Mouse (Mus musculus) gastrocnemius, adult 18-20 months (tissue): Measurements from ENCODE around the gene Slc7a14. TPM values are rescaled to one million over a fixed set of nuclear protein-coding genes. Genes with fewer than 3 reads are reported as not detected.

Experiments
- DNase-seq: peaks from one replicate; pipeline ENCODE4 v3.0.0; 2021; ENCODE audit warnings: low spot score
- total RNA-seq, 2 experiments: library from RNA; stranded (reverse); gene quantifications; 2 replicates each; pipeline ENCODE4 v1.2.3; 2021

Slc7a14 gene
- total RNA-seq, 2 experiments from 2014 or later, result 0.02 TPM; not detected in 1

DNA sequence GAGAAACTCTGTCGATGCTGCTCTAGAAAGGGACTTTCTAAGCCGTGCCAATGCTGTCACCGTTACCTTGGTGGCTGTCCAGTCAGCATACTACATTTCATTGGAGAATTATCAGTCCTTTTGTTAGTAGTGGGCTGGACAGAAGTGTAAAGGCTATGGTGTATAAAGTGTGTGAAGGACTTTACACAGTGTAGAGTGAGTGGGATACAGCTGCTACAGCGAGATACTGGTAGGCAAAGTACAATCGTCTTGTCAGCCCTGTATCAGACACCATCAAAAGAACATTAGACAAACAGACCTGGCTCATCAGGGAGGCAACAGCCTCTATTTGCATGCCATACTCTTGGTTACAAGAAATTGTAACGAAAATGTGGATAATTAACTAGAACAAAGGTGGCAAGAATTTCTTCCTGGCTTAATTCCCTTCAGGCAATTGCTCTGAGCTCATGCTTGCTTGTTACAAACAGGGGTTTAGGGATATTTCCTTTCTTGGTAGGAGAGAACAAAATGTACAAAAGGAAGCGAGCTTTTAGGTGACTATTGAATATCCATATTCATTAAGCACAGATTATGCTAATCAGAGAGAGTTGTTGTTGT is 48.7 kb downstream of the Slc7a14 start:
- DNase-seq, result no peak

DNA sequence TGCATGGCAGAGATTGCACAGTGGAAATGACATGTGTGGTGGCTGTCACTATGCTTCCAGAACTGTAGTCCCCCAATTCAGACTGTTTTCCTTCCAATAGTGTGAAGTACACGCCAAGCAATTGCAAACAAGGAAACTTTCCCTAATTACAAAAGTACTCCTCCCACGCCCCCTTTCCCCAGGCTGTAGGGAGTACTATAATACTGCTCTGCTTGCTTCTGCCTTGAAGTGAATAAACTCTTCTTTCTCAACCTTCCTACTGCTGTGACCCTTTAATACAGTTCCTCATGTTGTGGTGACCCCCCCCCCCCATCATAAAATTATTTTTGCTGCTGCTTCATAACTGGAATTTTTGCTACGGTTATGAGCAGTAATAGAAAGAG is 49.2 kb downstream of the Slc7a14 start:
- DNase-seq, result no peak

DNA sequence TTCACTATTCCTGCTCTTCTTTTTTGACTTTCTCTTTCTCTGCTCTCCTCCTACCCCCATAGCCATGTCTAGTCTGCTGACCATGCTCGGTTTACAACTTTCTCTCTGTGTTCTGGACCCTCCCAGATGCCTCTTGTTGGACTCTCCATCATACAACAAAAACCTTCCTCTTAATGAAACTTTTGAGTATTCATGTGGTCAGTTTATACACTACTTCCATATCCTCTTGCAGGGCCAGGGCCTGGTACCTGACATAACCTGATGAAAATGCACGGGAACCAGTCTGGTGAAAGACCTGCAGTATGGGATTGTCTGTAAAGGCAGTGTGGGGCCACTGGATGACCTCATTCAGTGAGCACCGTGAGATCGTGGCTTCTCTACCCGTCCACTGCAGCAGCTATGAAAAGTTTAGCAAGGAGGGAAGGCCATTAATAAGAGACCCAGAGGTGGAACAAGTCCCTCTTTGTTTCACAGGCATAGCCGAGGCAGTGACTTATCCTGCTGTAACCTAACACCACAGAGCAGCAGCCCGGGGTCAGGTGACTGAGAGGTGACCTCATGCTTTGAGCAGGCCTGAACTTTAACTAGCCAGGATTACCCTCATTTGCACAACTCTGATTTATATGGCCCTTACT is 49.7 kb downstream of the Slc7a14 start:
- DNase-seq, result peak; percentile 24

DNA sequence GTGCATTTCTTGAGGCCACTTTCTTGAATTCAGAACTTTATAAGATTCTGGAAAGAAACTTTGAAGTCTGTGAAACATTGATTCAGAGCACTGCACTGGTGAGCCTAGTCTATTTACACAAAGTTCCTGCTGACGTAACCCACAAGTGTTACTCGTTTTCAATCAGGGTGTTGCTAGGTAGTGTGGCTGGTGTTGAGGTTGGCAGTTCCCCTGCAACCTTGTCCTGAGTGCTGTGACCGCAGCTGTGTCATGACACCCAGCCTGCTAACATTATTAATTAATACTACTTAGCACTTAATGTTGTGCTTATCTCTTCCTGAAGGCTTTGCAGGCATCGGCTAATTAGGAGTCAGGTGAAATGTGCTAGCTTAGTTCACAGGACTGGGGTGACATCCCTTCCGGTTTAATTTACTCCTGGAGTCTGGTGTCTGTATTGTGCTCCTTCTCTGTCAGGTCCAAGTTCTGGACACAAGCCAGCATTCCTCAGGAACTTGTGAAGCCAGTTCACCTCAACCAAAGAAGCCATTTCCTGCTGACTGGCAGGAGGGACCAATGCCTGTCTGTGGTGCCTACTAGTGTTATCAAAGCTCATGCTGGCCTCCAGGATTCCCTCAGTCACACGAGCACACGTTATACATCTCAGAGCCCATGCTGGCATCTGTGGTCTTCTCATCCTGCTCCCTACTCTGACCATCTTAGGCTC is 50.5 kb downstream of the Slc7a14 start:
- no peak for DNase-seq

DNA sequence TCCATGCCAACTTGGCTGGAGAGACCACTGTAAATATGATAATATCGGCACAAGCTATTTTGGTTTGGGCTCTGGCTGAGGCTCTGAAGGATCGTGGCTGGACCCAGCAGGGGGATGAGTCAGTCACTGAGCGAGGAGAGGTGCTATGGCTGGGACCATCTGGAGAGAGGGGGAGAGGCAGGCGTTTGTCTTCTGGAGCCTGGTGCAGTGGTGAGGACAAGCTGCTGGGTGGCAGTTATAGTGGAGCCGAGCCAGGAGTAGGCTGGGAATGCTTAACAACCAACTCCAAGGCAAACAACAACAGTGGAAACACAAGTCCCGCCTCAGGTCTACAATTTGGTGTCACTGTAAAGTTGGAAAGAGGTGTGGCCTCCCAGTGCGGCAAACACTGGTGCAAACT is 55.8 kb downstream of the Slc7a14 start:
- no peak for DNase-seq

DNA sequence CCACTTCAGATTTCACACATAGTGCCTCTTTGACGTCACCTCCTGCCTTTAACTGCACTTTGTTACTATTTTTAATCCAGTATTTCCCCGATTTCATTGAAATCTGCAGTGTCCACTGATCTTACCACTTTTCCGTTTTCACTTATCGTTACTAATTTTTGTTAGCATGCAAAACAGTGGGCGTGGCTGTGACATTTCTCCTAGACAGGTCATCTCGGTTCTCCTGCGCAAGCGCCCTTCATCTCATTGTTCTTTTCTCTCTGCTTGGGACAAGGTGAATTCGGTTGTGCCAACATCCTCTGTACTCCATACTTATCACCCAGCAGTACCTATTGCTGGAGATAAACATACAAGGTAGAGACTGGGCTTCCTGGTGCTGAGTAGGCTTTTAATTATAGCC is 56.3 kb downstream of the Slc7a14 start:
- no peak for DNase-seq

DNA sequence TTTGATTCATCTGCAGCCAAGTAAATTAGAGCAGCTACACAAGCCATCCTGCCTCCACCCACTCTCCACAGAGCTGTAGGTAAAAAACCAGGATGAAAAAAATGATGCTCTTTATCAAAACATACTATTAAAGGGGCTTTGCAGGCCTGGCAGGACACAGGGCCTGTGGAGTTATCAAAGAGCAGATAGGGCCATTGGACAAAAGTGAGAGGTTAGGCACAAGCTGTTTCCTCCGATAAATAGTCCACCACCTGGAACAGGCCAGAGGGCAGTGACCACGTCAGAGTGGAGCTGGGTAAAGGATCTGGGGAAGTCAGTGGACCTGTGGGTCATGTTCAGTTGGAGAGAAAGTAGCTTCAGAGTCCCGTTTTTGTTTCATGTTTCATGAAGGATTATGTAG is 57.6 kb downstream of the Slc7a14 start:
- no peak for DNase-seq

DNA sequence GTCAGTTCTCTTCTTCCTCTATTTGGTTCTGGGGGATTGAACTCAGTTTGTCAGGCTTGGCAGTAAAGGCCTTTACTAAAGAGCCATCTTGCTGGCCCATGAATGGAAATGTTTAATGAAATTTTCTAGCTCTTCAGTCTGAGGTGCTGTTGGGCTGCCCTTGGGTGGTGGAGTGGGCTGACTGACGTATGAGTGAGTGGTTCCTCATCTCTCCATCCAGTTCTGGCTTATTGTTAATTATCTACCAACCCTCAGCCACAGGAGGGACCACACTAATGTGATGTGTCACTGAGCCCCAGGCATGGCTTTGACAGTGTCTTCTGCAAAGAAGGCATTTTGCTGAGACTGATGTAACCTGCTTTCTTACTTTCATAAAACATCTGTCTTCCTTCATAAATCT is 66.7 kb downstream of the Slc7a14 start:
- DNase-seq, result no peak

DNA sequence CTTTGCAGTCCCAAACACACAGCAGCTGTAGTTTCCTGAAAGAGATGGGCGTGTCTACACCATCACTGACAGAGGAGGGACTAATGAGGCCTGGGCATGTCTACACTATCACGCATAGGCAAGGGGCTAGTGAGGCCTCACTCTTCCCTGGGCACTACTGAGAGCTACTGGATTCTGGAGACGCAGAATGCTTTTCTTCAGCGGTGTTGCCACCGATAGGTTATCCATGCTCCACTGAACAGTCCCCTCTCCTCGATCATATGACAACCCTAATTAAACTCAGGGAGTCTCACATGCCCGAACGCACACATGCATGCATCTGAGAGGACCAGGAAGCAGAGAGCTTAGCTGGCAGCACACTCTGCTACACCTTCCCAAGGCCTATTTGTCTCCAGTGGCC is 69.3 kb downstream of the Slc7a14 start:
- DNase-seq, result no peak

DNA sequence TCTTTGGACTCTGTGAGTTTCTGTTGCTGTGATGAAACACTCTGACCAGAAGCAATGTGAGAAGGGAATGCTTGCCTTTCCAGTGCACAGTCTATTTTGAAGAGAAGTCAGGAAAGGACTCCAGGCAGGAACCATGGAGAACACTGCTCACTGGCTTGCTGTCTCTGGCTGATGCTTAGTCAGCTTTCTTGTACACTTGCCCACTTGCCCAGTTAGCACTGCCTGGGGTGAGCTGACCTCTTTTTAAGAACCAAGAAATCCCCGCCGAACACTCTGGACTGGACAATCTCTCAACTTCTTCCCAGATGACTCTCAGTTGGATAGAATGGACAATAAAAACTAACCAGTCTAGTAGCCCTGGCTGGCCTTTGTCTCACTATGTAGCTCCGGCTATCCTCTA is 70.5 kb downstream of the Slc7a14 start:
- no peak for DNase-seq

DNA sequence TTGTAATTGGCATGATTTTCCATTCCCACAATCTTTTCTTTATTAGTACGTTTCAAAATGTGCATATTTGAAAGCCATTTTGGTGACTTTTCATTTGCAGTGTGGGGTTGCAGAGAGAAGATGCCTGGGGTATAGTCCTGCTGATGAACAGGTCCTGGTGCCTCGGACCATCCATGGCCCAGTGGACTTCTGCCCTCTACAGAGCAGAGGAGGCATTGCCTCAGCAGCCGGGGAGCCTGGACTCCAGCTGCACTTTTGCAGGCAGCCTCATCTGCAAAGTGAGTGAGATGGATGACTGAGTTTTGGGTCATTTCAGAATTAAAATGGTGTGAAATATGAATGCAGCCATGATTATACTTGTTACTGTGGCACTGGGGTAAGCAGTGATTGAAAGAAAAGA is 72.2 kb downstream of the Slc7a14 start:
- DNase-seq, result no peak

DNA sequence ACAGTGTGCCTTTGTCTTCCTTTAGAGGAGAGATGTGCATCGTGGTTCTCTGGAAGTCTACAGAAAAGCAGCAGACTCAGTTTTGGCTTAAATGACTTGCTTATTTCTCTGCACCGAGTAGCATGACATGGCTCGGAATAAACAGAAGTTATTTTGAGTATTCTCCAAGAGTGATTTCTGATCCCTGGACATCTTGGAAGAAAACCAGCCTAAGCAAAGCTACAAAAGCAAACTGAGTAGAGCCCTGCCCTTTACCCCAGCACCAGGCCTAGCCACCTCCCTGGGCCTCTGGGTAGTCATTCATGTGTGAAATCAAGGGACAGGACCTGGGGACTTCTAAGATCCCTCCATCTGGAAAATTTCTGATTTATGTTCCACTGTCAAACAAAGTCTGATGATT is 74.0 kb downstream of the Slc7a14 start:
- no peak for DNase-seq

DNA sequence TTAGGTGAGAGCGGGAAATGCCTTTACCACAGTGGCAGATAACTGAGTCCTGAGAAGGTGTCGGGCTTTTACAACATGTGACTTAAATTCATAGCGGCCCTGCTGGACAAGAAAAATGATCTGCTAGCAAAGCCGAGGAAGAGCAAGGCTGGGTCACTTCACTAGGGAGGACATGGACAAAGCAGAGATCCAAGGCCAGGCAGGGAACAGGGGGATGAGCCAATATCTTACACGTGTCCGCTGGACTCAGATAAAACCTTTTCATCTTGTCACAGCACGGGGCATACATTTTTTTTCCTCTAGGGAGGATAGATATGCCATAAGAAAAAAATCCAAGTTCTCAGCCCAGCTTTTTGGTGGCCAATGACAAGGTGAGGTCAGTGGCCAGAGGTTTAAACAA is 75.8 kb downstream of the Slc7a14 start:
- no peak for DNase-seq

DNA sequence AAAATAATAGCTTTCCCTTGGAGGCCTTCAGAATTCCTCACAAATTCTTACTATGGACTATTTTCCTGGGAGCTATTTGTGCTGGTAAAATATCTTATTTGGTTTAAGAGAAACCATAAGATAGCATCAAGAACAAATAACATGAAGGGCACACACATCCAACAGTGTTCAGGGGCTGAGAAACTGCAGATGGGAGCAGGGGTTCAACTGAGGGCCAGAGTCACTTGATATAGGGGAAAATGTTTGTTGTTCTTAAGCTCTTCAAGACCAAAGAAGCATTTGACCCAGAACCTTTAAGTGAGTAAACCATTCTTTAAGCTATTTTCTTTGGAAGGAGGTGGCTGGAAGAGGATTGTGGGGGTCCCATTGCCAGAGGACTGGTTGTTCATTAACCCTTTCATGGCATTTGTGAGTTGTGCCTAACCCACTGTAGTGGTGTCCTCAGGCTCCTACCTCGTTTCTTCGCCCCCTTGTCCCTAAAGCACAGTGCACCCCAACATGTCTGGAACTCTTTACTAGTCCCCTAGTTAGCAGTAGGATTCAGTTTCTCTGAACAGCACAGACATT is 76.3 kb downstream of the Slc7a14 start:
- DNase-seq, result no peak

DNA sequence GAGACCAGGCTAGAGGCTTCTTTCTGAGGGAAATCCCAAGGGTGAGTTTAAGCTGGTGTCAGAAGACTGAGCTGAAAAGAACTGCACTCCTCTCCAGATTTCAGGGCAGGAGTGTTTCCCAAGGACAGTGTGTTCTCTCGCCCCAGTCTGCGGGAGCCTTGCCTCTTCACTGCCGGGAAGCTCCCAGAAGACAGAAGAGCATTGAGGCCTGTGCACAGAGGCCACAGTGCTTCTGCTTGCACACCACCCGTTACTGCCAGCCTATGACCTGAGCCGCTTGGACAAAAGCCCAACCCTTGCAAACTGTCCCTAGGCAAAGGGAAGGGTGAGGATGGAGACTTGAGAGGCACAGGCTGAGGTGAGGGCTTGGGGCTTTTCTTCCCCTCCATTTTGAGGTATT is 80.9 kb downstream of the Slc7a14 start:
- no peak for DNase-seq

DNA sequence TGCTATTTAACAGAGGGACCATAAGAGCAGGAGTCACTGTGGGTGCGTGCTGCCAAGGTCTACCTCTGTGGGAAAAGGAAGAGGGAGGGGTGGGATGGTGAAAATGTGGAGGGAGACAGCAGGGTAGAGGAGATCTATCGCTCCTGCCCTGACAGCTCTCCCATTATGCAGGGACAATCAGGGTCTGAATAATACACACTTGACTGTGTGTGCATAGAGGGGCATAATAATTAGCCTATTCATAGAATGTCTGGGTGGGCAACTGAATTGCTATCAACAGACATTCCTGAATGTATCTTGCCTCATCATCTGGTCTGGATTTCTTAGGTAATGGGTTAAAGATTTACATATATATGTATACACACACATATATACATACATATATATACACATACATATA is 81.7 kb downstream of the Slc7a14 start:
- DNase-seq, result no peak

DNA sequence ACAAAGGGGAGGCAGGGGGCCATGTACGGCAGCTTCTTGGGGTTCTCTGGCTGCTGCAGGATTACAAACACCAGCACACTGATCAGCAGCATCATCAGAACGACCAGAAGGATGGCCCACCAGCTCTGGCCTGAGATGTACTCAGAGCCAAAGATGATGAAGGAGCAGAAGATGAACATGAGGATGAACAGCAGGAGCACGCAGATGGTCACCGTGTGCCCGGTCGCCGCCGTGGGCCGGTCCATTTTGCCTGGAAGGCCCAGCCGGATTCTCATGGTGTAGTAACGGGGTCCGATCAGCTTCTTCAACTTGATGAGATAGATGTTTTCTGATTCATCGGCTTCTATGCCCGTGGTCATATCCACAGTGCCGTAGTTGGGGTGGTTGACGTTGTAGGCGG is 86.6 kb downstream of the Slc7a14 start:
- no peak for DNase-seq

DNA sequence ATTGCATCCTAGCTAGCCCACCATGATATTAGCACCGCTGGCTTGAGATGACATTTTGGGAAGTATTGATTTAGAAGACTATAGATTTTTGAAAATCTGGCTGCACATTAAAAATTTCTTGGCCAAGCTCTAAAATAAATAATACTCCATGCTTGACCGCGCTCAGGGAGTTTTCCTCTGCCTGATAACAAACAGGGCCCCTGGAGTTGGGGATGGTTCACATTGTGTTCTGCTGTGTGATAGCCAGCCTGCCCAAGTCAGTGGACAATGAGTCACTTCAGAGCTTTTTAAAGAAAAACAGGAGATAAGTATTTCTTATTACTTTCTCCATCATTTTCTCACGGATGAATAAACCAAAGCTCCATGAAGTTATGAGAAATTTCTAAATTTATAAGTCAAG is 90.1 kb downstream of the Slc7a14 start:
- no peak for DNase-seq

DNA sequence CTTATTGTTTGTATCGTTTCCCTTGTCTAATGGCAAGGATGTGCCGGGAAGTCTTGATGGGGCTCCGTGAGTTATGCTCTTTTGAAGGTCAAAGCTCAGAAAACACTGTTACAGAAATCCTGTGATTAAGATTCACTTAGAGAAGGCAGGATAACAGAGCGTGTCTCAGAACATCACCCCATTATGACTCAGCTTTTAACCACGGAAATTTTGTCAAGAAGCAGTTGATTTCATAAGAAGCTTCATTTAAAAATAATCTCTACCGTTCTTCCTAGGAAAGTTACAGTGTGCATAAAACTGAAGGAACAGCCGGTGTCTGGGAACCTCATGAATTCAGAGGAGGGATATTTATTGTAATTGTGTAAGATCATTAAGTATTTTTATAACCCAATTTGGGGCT is 90.7 kb downstream of the Slc7a14 start:
- DNase-seq, result no peak

DNA sequence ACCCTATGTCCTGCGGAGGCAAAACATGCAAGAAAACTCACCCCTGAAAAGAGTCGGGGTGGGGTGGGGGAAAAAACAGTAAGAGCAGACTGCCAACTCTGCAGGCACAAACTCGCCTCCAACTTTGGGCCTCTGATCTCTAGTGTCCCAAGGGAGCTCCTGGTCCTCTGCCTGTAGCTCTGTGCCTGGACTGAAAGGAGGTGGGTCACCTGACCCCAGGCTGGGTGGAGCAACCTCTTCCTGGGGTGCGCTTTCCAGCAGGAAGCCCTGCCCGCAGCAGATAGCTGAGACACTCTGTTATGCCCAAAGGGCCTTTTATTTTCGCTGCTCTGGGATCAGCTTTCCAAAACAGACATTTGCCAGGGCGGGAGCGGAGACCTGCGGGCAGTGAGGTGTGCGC is 92.7 kb downstream of the Slc7a14 start:
- DNase-seq, result no peak

DNA sequence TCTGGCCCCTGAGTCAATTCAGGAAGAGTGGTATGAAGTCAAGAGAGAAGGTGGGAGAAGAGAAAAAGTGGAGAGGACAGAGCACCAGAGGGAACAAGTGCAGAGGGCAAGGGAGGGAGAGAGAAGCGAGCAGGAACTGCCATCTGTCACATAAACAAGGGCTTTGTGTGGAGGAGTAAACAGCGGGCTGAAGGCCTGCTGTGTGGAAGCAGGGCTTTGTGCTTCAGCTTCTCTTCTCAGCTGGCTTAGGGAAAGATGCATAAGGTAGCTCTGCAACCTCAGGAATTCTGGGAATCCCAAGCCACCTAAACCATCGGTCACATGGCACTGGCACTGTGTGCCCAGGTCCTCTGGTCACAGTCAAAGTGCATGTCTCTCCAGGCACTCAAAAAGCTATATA is 96.4 kb downstream of the Slc7a14 start:
- no peak for DNase-seq

DNA sequence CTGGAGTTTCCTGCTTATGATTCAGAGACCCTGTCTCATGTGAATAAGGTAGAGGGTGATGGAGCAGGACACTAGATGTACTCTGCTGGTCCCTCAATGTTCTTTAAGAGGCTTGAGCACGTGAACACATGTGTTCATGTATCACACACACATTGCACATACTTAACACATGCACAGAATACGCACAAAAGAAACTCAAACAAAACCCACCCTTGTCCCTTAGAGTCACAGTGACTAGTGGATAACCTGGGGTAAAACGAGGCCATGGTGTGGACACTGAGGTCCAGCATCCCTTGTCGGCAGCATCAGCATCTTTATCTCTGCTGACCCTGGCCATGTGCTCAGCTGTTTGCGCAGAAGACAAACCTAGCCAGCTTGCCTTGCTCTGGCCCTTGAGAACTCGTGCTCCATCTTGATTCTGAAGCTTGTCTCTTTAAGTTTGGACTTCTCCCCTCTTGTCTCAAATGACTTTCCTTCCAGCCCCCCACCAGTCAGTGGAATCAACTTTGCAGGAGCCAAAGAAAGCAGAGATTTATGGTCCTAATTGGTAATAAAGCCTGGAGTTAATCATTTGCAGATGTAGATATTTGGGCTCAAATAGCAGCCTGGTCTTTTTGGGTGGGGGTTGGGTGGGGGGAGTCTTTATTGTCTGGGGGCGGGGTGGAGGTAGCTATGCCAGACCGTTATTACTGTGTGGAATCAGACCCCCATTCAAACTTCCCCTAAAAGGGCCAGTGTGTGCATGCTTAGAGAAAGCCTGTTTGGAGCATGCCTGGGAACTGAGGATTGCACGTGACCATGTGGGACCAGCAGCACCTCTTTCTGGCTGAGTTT is 97.8 kb downstream of the Slc7a14 start:
- no peak for DNase-seq
